27 mouse cellular contexts compared by ENCODE assay signal in the genomic region with DNA sequence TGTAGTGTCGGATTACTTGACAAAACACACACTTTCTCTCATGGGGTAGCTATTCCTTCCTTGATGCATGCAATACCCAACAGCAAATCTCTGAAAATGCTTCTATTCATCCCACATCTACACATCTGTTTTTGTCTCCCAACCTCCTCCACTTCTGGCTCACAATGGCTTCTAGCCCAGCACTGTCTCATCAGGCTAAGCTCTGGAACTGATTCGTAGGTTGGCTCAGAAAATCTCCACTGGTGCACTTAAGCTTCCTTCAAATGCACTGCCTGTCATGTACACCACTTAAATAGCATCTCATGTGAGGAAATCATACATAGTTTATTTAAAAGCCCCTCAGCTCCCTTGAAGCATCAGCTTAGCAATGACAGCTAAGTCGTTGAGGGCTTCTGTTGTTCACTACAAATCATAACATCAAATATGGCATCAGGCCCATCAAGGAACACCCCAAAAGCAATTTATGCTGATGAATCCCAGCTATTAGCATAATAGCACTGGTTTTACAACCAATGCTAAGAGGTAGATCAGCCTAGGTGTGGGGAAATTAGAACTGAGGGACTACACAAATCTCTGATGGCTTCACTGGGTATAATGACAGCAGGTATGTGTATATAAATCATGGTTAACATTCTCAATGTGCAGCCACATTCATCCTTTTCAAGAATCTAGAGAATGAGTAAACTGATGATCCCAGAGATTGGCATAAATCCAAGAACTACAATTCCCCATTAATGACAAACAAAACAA.
DNase-seq lines count a peak whose midpoint lies in the region; ATAC-seq lines count a peak whose summit lies in the region.
"Had no signal": no experiment of that assay in that cellular context is flagged by ENCODE, and none has a peak within 500 bp of the region (broad histone marks: within the 10 kb centered on the region; RNA-seq: fewer than 3 reads in every experiment).

No protein-coding gene starts in this region.

- no peak overlapping the region for H3K9ac ChIP-seq in forebrain, embryonic 16.5 days (replicated peaks; ENCODE audit: low read depth, low read length)
- H3K9ac ChIP-seq in forebrain, embryonic 11.5 days (ENCODE audit: low read length), result no peak overlapping the region
- H3K9ac ChIP-seq in hindbrain, embryonic 16.5 days (ENCODE audit: low read depth, low read length), result no peak overlapping the region
- no peak overlapping the region for H3K9ac ChIP-seq in hindbrain, embryonic 13.5 days
- H3K9ac ChIP-seq: heart, embryonic 12.5 days; limb, embryonic 12.5 days; liver, embryonic 13.5 days had no signal

- no peak overlapping the region for H3K4me3 ChIP-seq in forebrain, embryonic 16.5 days (replicated peaks; ENCODE audit: low read length)
- H3K4me3 ChIP-seq in forebrain, embryonic 11.5 days (ENCODE audit: low read depth, low read length), result no peak overlapping the region
- H3K4me3 ChIP-seq in hindbrain, embryonic 16.5 days (ENCODE audit: low read length), result no peak overlapping the region
- H3K4me3 ChIP-seq in hindbrain, embryonic 13.5 days, result no peak overlapping the region
- H3K4me3 ChIP-seq: forebrain, embryonic 10.5 days; heart, embryonic 12.5 days; hindbrain, embryonic 10.5 days; limb, embryonic 12.5 days; liver, embryonic 13.5 days had no signal

- no peaks in the 10 kb centered on the region for H3K4me1 ChIP-seq in forebrain, embryonic 16.5 days (replicated peaks; ENCODE audit: control insufficient read depth, insufficient read depth, low read length)
- no peaks in the 10 kb centered on the region for H3K4me1 ChIP-seq in forebrain, embryonic 11.5 days (replicated peaks; ENCODE audit: control insufficient read depth, insufficient read depth, low read length)
- H3K4me1 ChIP-seq in hindbrain, embryonic 16.5 days (ENCODE audit: control insufficient read depth, insufficient read depth, low read depth, low read length), result no peaks in the 10 kb centered on the region
- H3K4me1 ChIP-seq in hindbrain, embryonic 13.5 days (replicated peaks), result no peaks in the 10 kb centered on the region
- H3K4me1 ChIP-seq: forebrain, embryonic 10.5 days; heart, embryonic 12.5 days; hindbrain, embryonic 10.5 days; liver, embryonic 13.5 days had no signal

- ATAC-seq in forebrain, embryonic 16.5 days, result peak; percentile 23; the same call in 1 of the 2 replicates
- no peak for ATAC-seq in forebrain, embryonic 11.5 days (replicated peaks; ENCODE audit: low FRiP score)
- 0 out of 2 replicates have a peak, but pooled peaks have one; percentile 27 for ATAC-seq in hindbrain, embryonic 16.5 days
- ATAC-seq in hindbrain, embryonic 13.5 days (ENCODE audit: low FRiP score), result no peak
- no peak for ATAC-seq in activated CD4-positive, CD25-positive, alpha-beta regulatory T cell, adult 4 months
- ATAC-seq: inflammation-experienced regulatory T-cells, adult 6 months had no signal

- no peak overlapping the region for H3K4me2 ChIP-seq in forebrain, embryonic 16.5 days (ENCODE audit: low read length)
- H3K4me2 ChIP-seq in forebrain, embryonic 11.5 days (ENCODE audit: low read depth, low read length, severe bottlenecking), result no peak overlapping the region
- no peak overlapping the region for H3K4me2 ChIP-seq in hindbrain, embryonic 16.5 days (ENCODE audit: low read length)
- no peak overlapping the region for H3K4me2 ChIP-seq in hindbrain, embryonic 13.5 days
- H3K4me2 ChIP-seq: heart, embryonic 12.5 days; limb, embryonic 12.5 days; liver, embryonic 13.5 days; midbrain, embryonic 11.5 days had no signal

- no peaks in the 10 kb centered on the region for H3K36me3 ChIP-seq in forebrain, embryonic 16.5 days (ENCODE audit: control insufficient read depth, insufficient read depth)
- H3K36me3 ChIP-seq in forebrain, embryonic 11.5 days (ENCODE audit: control insufficient read depth, insufficient read depth, low read length), result no peaks in the 10 kb centered on the region
- no peaks in the 10 kb centered on the region for H3K36me3 ChIP-seq in hindbrain, embryonic 16.5 days (ENCODE audit: control insufficient read depth, insufficient read depth, low read length)
- no peaks in the 10 kb centered on the region for H3K36me3 ChIP-seq in hindbrain, embryonic 13.5 days
- H3K36me3 ChIP-seq: forebrain, embryonic 10.5 days; G1E; heart, embryonic 12.5 days; hindbrain, embryonic 10.5 days; limb, embryonic 12.5 days; liver, embryonic 13.5 days had no signal

- H3K27me3 ChIP-seq in forebrain, embryonic 16.5 days (replicated peaks; ENCODE audit: control insufficient read depth, insufficient read depth, low read length), result no peaks in the 10 kb centered on the region
- H3K27me3 ChIP-seq in forebrain, embryonic 11.5 days (ENCODE audit: control insufficient read depth, insufficient read depth, low read length), result no peaks in the 10 kb centered on the region
- no peaks in the 10 kb centered on the region for H3K27me3 ChIP-seq in hindbrain, embryonic 16.5 days (replicated peaks; ENCODE audit: control insufficient read depth, insufficient read depth, low read length)
- no peaks in the 10 kb centered on the region for H3K27me3 ChIP-seq in hindbrain, embryonic 13.5 days
- H3K27me3 ChIP-seq: CH12.LX; heart, embryonic 12.5 days; limb, embryonic 12.5 days; liver, embryonic 13.5 days had no signal

- no peaks in the 10 kb centered on the region for H3K9me3 ChIP-seq in forebrain, embryonic 16.5 days (ENCODE audit: control insufficient read depth, low read length)
- H3K9me3 ChIP-seq in forebrain, embryonic 11.5 days (ENCODE audit: control insufficient read depth, low read length), result no peaks in the 10 kb centered on the region
- no peaks in the 10 kb centered on the region for H3K9me3 ChIP-seq in hindbrain, embryonic 16.5 days (ENCODE audit: control insufficient read depth, low read length)
- no peaks in the 10 kb centered on the region for H3K9me3 ChIP-seq in hindbrain, embryonic 13.5 days
- H3K9me3 ChIP-seq: forebrain, embryonic 10.5 days; G1E; heart, embryonic 12.5 days; hindbrain, embryonic 10.5 days; limb, embryonic 12.5 days; liver, embryonic 13.5 days had no signal

- DNase-seq in forebrain, embryonic 11.5 days (ENCODE audit: low spot score), result no peak
- DNase-seq in 3T3-L1 (ENCODE audit: low read depth, low spot score) (peak; percentile 27), adipocyte (ENCODE audit: low spot score) (peak; percentile 4)
- no peak for DNase-seq in kidney, postnatal 25 days
- DNase-seq: adrenal gland, postnatal 14 days; B cell, adult 2 months; cerebellum, adult 9-10 months; heart, adult 18-20 months; heart, postnatal 10 days; kidney, adult 18-20 months; layer of hippocampus, adult 9-11 months; liver, embryonic 13.5 days; lung, adult 2 months; lung, postnatal 14 days had no signal

- H3K27ac ChIP-seq in forebrain, embryonic 16.5 days (ENCODE audit: low read length), result no peak overlapping the region
- H3K27ac ChIP-seq in forebrain, embryonic 11.5 days (ENCODE audit: low read depth, low read length), result no peak overlapping the region
- no peak overlapping the region for H3K27ac ChIP-seq in hindbrain, embryonic 16.5 days (ENCODE audit: low read depth, low read length)
- H3K27ac ChIP-seq in hindbrain, embryonic 13.5 days, result no peak overlapping the region
- H3K27ac ChIP-seq: forebrain, embryonic 10.5 days; hindbrain, embryonic 10.5 days; limb, embryonic 12.5 days; liver, embryonic 13.5 days; stomach, postnatal 0 days had no signal

- WGBS in forebrain, embryonic 16.5 days, result 67% methylated on average over 3 of the region's 3 CpGs
- 76% methylated on average over 3 of the region's 3 CpGs for WGBS in forebrain, embryonic 11.5 days
- 65% methylated on average over 3 of the region's 3 CpGs for WGBS in hindbrain, embryonic 16.5 days
- WGBS in hindbrain, embryonic 13.5 days, result 74% methylated on average over 3 of the region's 3 CpGs

Comparison
In these comparisons a context has a peak if more than half of its experiments do, and no peak if none do; other contexts are left out.
1. ATAC-seq: peak in forebrain, embryonic 16.5 days (single experiment) and hindbrain, embryonic 16.5 days (single experiment); none in forebrain, embryonic 11.5 days (single experiment), hindbrain, embryonic 13.5 days (single experiment) and activated CD4-positive, CD25-positive, alpha-beta regulatory T cell, adult 4 months (single experiment).
2. DNase-seq: peak in 3T3-L1 (single experiment) and adipocyte (single experiment); none in forebrain, embryonic 11.5 days (single experiment) and kidney, postnatal 25 days (0 of 2).